In genomic region chr5:25081545-25081944, GRCm38 (mm10) we compare ENCODE assay signal across 9 mouse cellular contexts. TPM values are rescaled to one million over a fixed set of nuclear protein-coding genes. Genes with fewer than 3 reads are reported as not detected.
A peak's percentile ranks its signal among the peaks of the same experiment; 100 is the strongest.
DNase-seq lines count a peak whose midpoint lies in the region; ATAC-seq and TF ChIP-seq lines count a peak whose summit lies in the region.
"Had no signal": no experiment of that assay in that cellular context is flagged by ENCODE, and none has a peak within 500 bp of the region (broad histone marks: within the 10 kb centered on the region; RNA-seq: fewer than 3 reads in every experiment).

No protein-coding gene starts in this region.

- H3K27me3 ChIP-seq in liver, embryonic 12.5 days (replicated peaks): no peaks in the 10 kb centered on the region
- H3K27me3 ChIP-seq in thymus, adult 2 months (ENCODE audit: control insufficient read depth, insufficient read depth, low read length): no peaks in the 10 kb centered on the region
- H3K27me3 ChIP-seq in forebrain, embryonic 10.5 days (ENCODE audit: poor library complexity, severe bottlenecking): no peaks in the 10 kb centered on the region
- no peaks in the 10 kb centered on the region for H3K27me3 ChIP-seq in kidney, embryonic 14.5 days (ENCODE audit: control insufficient read depth, insufficient read depth, low read length)
- H3K27me3 ChIP-seq: lung, embryonic 15.5 days had no signal

- H3K9ac ChIP-seq in liver, embryonic 12.5 days: no peak overlapping the region
- H3K9ac ChIP-seq in kidney, embryonic 14.5 days (ENCODE audit: low read depth, low read length): no peak overlapping the region
- H3K9ac ChIP-seq: lung, embryonic 15.5 days had no signal

- TF ChIP-seq POLR2A in thymus, adult 2 months (IDR thresholded peaks at IDR 0.05; ENCODE audit: control insufficient read depth, extremely low read depth, insufficient read depth, low read length, poor library complexity): no peak

- peak; percentile 24 for DNase-seq in liver
- DNase-seq in frontal cortex, postnatal 36 days (ENCODE audit: low spot score in 2 of 2): peak; percentile 80 to 83
- DNase-seq in monocyte, adult 2 months (ENCODE audit: low read depth in 1 of 2, low spot score in 2 of 2): peak; percentile 71 to 76
- DNase-seq in thymus, adult 2 months: peak; percentile 55
- no peak for DNase-seq in forebrain, embryonic 10.5 days (ENCODE audit: extremely low spot score, low spot score)
- no peak for DNase-seq in testis, postnatal 10 days (ENCODE audit: low spot score)

- H3K27ac ChIP-seq in liver, embryonic 12.5 days: no peak overlapping the region
- H3K27ac ChIP-seq in thymus, adult 2 months (ENCODE audit: control insufficient read depth, insufficient read depth, low read length): no peak overlapping the region
- H3K27ac ChIP-seq in forebrain, embryonic 10.5 days: no peak overlapping the region
- H3K27ac ChIP-seq in kidney, embryonic 14.5 days (ENCODE audit: low read depth, low read length): no peak overlapping the region
- H3K27ac ChIP-seq: lung, embryonic 15.5 days had no signal

- 0 out of 2 replicates have a peak, but pooled peaks cover 2% of the 10 kb centered on the region for H3K4me1 ChIP-seq in liver, embryonic 12.5 days
- peaks cover 12% of the 10 kb centered on the region for H3K4me1 ChIP-seq in thymus, adult 2 months (replicated peaks; ENCODE audit: control insufficient read depth, insufficient read depth, low read length)
- no peaks in the 10 kb centered on the region; the same call in 1 of the 2 replicates for H3K4me1 ChIP-seq in forebrain, embryonic 10.5 days
- H3K4me1 ChIP-seq in kidney, embryonic 14.5 days (ENCODE audit: control insufficient read depth, insufficient read depth, low read length): no peaks in the 10 kb centered on the region

- H3K36me3 ChIP-seq in liver, embryonic 12.5 days: no peaks in the 10 kb centered on the region
- no peaks in the 10 kb centered on the region for H3K36me3 ChIP-seq in thymus, adult 2 months (ENCODE audit: control insufficient read depth, insufficient read depth, low read length)
- H3K36me3 ChIP-seq in forebrain, embryonic 10.5 days (replicated peaks): no peaks in the 10 kb centered on the region
- no peaks in the 10 kb centered on the region for H3K36me3 ChIP-seq in kidney, embryonic 14.5 days (ENCODE audit: control insufficient read depth, insufficient read depth, low read length)
- H3K36me3 ChIP-seq: lung, embryonic 15.5 days had no signal

- H3K4me2 ChIP-seq in liver, embryonic 12.5 days: no peak overlapping the region
- H3K4me2 ChIP-seq in kidney, embryonic 14.5 days (replicated peaks; ENCODE audit: low read depth, low read length): no peak overlapping the region
- H3K4me2 ChIP-seq: lung, embryonic 15.5 days had no signal

- H3K9me3 ChIP-seq in liver, embryonic 12.5 days (replicated peaks): no peaks in the 10 kb centered on the region
- H3K9me3 ChIP-seq in forebrain, embryonic 10.5 days: no peaks in the 10 kb centered on the region
- H3K9me3 ChIP-seq in kidney, embryonic 14.5 days (ENCODE audit: control insufficient read depth, low read length): no peaks in the 10 kb centered on the region
- H3K9me3 ChIP-seq: lung, embryonic 15.5 days had no signal

- ATAC-seq in liver, embryonic 12.5 days: no peak
- ATAC-seq in kidney, embryonic 14.5 days (ENCODE audit: low FRiP score, low TSS enrichment): no peak

- H3K4me3 ChIP-seq in liver, embryonic 12.5 days: no peak overlapping the region
- H3K4me3 ChIP-seq in thymus, adult 2 months (ENCODE audit: control insufficient read depth, insufficient read depth, low read length): no peak overlapping the region
- no peak overlapping the region for H3K4me3 ChIP-seq in forebrain, embryonic 10.5 days
- no peak overlapping the region for H3K4me3 ChIP-seq in kidney, embryonic 14.5 days (ENCODE audit: low read length)
- H3K4me3 ChIP-seq: lung, embryonic 15.5 days had no signal

- WGBS in liver, embryonic 12.5 days (ENCODE audit: insufficient replicate concordance): 21% methylated on average over 16 of the region's 16 CpGs
- WGBS in thymus, adult 2 months: 7% methylated on average over 16 of the region's 16 CpGs
- WGBS in forebrain, embryonic 10.5 days: 82% methylated on average over 16 of the region's 16 CpGs
- 67% methylated on average over 16 of the region's 16 CpGs for WGBS in kidney, embryonic 14.5 days

- TF ChIP-seq CTCF in thymus, adult 2 months (IDR thresholded peaks at IDR 0.05; ENCODE audit: borderline replicate concordance, control insufficient read depth, extremely low read depth, insufficient read depth, low read length, poor library complexity): no peak

RNA-seq across cellular contexts. Expression of gene Prkag2, which starts 18.9 kb away (rescaled TPM):
- 7.2 TPM in 2 replicates for polyA plus RNA-seq in liver, embryonic 12.5 days (2016; fragmentation: Nextera tagmentation; extraction: Ambion mirVana)
- polyA plus RNA-seq in thymus, adult 2 months (2012; rRNA removed): 21.4 and 23.5 TPM in 2 replicates
- 45.0 and 48.4 TPM in 2 replicates for polyA plus RNA-seq in forebrain, embryonic 10.5 days (2016; fragmentation: Nextera tagmentation; extraction: Ambion mirVana)
- polyA plus RNA-seq in kidney, embryonic 14.5 days (2014; fragmentation: Nextera tagmentation; extraction: Ambion mirVana): 32.1 and 44.6 TPM in 2 replicates

Comparison
In these comparisons a context has a peak if more than half of its experiments do, and no peak if none do; other contexts are left out.
1. DNase-seq: peak in liver (single experiment), frontal cortex, postnatal 36 days (2 of 2), monocyte, adult 2 months (2 of 2) and thymus, adult 2 months (single experiment); none in forebrain, embryonic 10.5 days (single experiment) and testis, postnatal 10 days (single experiment).